Mouse (Mus musculus): ENCODE measurements around the gene Fgfr2. TPM values are rescaled to one million over a fixed set of nuclear protein-coding genes. Genes with fewer than 3 reads are reported as not detected.

Gene Fgfr2
- total and polyA plus RNA-seq, 2 experiments from 2014 or later = 17.1 to 47.6 TPM

- H3K36me3 ChIP-seq (ENCODE audit: insufficient read depth) = peaks cover 20% of the 10 kb centered on the region
- DNase-seq (no peak), ATAC-seq (no peak)
- H3K4me3 ChIP-seq (ENCODE audit: low read depth, low read length) = no peak overlapping the region
- no peak overlapping the region for H3K4me2 ChIP-seq (ENCODE audit: low read depth)
- H3K27ac ChIP-seq (ENCODE audit: low read depth, low read length) = no peak overlapping the region
- WGBS = 95% methylated on average over 12 of the region's 12 CpGs
- TF ChIP-seq CTCF (IDR thresholded peaks at IDR 0.05; ENCODE audit: low read depth) = no peak
- no peak overlapping the region for H3K9ac ChIP-seq
- H3K4me1 ChIP-seq (ENCODE audit: insufficient read depth) = 0 out of 2 replicates have a peak, but pooled peaks cover 3% of the 10 kb centered on the region
- no peaks in the 10 kb centered on the region for H3K9me3 ChIP-seq (ENCODE audit: low read length)
- H3K27me3 ChIP-seq (ENCODE audit: insufficient read depth, low read length) = no peaks in the 10 kb centered on the region
These were observed 124.5 kb downstream of the Fgfr2 start for GRCm38 (mm10) chr7:132998639-132999038.

- H3K27ac ChIP-seq (ENCODE audit: low read depth, low read length) = no peak overlapping the region
- no peaks in the 10 kb centered on the region for H3K9me3 ChIP-seq (ENCODE audit: low read length)
- TF ChIP-seq CTCF (IDR thresholded peaks at IDR 0.05; ENCODE audit: low read depth) = peak; percentile 60
- peaks cover 20% of the 10 kb centered on the region for H3K36me3 ChIP-seq (ENCODE audit: insufficient read depth)
- H3K27me3 ChIP-seq (ENCODE audit: insufficient read depth, low read length) = no peaks in the 10 kb centered on the region
- ATAC-seq (no peak), DNase-seq (no peak)
- H3K4me2 ChIP-seq (ENCODE audit: low read depth) = no peak overlapping the region
- no peaks in the 10 kb centered on the region for H3K4me1 ChIP-seq (ENCODE audit: insufficient read depth)
- WGBS = 91% methylated on average over 5 of the region's 5 CpGs
- H3K4me3 ChIP-seq (ENCODE audit: low read depth, low read length) = no peak overlapping the region
- H3K9ac ChIP-seq = no peak overlapping the region
These were observed 126.8 kb downstream of the Fgfr2 start for GRCm38 (mm10) chr7:132996391-132996790.

- H3K9me3 ChIP-seq (ENCODE audit: low read length) = no peaks in the 10 kb centered on the region
- ATAC-seq = no peak
- H3K36me3 ChIP-seq (ENCODE audit: insufficient read depth) = peaks cover 37% of the 10 kb centered on the region
- H3K27ac ChIP-seq (ENCODE audit: low read depth, low read length) = no peak overlapping the region
- H3K4me1 ChIP-seq (ENCODE audit: insufficient read depth) = no peaks in the 10 kb centered on the region
- H3K4me2 ChIP-seq (ENCODE audit: low read depth) = no peak overlapping the region
- no peak overlapping the region for H3K4me3 ChIP-seq (ENCODE audit: low read depth, low read length)
- H3K9ac ChIP-seq = no peak overlapping the region
- TF ChIP-seq CTCF (IDR thresholded peaks at IDR 0.05; ENCODE audit: low read depth) = no peak
- no peak for DNase-seq
- WGBS = 78% methylated on average over 6 of the region's 6 CpGs
- no peaks in the 10 kb centered on the region for H3K27me3 ChIP-seq (ENCODE audit: insufficient read depth, low read length)
These were observed 128.4 kb downstream of the Fgfr2 start for GRCm38 (mm10) chr7:132994628-132995191.

GRCm38 (mm10) chr7:132994120-132994519 is 129.0 kb downstream of the Fgfr2 start:
- 92% methylated on average over 8 of the region's 8 CpGs for WGBS
- H3K36me3 ChIP-seq (ENCODE audit: insufficient read depth) = peaks cover 40% of the 10 kb centered on the region

GRCm38 (mm10) chr7:132992967-132993615 is 130.1 kb downstream of the Fgfr2 start:
- ATAC-seq (no peak), DNase-seq (no peak)
- H3K4me2 ChIP-seq (ENCODE audit: low read depth) = no peak overlapping the region
- TF ChIP-seq CTCF (IDR thresholded peaks at IDR 0.05; ENCODE audit: low read depth) = no peak
- 91% methylated on average over 9 of the region's 9 CpGs for WGBS
- H3K9me3 ChIP-seq (ENCODE audit: low read length) = no peaks in the 10 kb centered on the region
- no peak overlapping the region for H3K9ac ChIP-seq
- H3K4me3 ChIP-seq (ENCODE audit: low read depth, low read length) = no peak overlapping the region
- H3K27ac ChIP-seq (ENCODE audit: low read depth, low read length) = no peak overlapping the region
- no peaks in the 10 kb centered on the region for H3K4me1 ChIP-seq (ENCODE audit: insufficient read depth)
- H3K36me3 ChIP-seq (ENCODE audit: insufficient read depth) = peaks cover 33% of the 10 kb centered on the region
- no peaks in the 10 kb centered on the region for H3K27me3 ChIP-seq (ENCODE audit: insufficient read depth, low read length)

More at GRCm38 (mm10) chr7:132994120-132994519, 129.0 kb downstream of the Fgfr2 start:
- Histone ChIP-seq H3K4me1 (ENCODE audit: insufficient read depth) (no peaks in the 10 kb centered on the region), H3K9me3 (ENCODE audit: low read length) (no peaks in the 10 kb centered on the region), H3K27me3 (ENCODE audit: insufficient read depth, low read length) (no peaks in the 10 kb centered on the region), H3K9ac (no peak overlapping the region), H3K4me3 (ENCODE audit: low read depth, low read length) (no peak overlapping the region), H3K27ac (ENCODE audit: low read depth, low read length) (no peak overlapping the region), H3K4me2 (ENCODE audit: low read depth) (no peak overlapping the region)
- TF ChIP-seq CTCF (IDR thresholded peaks at IDR 0.05; ENCODE audit: low read depth) = peak; percentile 40
- no peak for DNase-seq
- ATAC-seq = no peak

- peaks cover 31% of the 10 kb centered on the region for H3K36me3 ChIP-seq (ENCODE audit: insufficient read depth)
- 94% methylated on average over 14 of the region's 14 CpGs for WGBS
- no peaks in the 10 kb centered on the region for H3K9me3 ChIP-seq (ENCODE audit: low read length)
These were observed 131.8 kb downstream of the Fgfr2 start for GRCm38 (mm10) chr7:132991240-132991900.

GRCm38 (mm10) chr7:132989839-132990238 is 133.3 kb downstream of the Fgfr2 start:
- DNase-seq = no peak

More at GRCm38 (mm10) chr7:132991240-132991900, 131.8 kb downstream of the Fgfr2 start:
- no peak for TF ChIP-seq CTCF (IDR thresholded peaks at IDR 0.05; ENCODE audit: low read depth)
- Histone ChIP-seq H3K4me1 (ENCODE audit: insufficient read depth) (no peaks in the 10 kb centered on the region), H3K27me3 (ENCODE audit: insufficient read depth, low read length) (no peaks in the 10 kb centered on the region), H3K4me2 (ENCODE audit: low read depth) (no peak overlapping the region), H3K9ac (no peak overlapping the region), H3K27ac (ENCODE audit: low read depth, low read length) (no peak overlapping the region), H3K4me3 (ENCODE audit: low read depth, low read length) (no peak overlapping the region)
- no peak for ATAC-seq
- DNase-seq = no peak

More at GRCm38 (mm10) chr7:132989839-132990238, 133.3 kb downstream of the Fgfr2 start:
- no peak overlapping the region for H3K27ac ChIP-seq (ENCODE audit: low read depth, low read length)
- WGBS = 92% methylated on average over 5 of the region's 5 CpGs
- H3K9me3 ChIP-seq (ENCODE audit: low read length) = no peaks in the 10 kb centered on the region
- no peak for ATAC-seq
- H3K4me1 ChIP-seq (ENCODE audit: insufficient read depth) = no peaks in the 10 kb centered on the region
- H3K27me3 ChIP-seq (ENCODE audit: insufficient read depth, low read length) = no peaks in the 10 kb centered on the region
- peaks cover 33% of the 10 kb centered on the region for H3K36me3 ChIP-seq (ENCODE audit: insufficient read depth)
- no peak overlapping the region for H3K4me2 ChIP-seq (ENCODE audit: low read depth)
- no peak overlapping the region for H3K9ac ChIP-seq
- TF ChIP-seq CTCF (IDR thresholded peaks at IDR 0.05; ENCODE audit: low read depth) = no peak
- no peak overlapping the region for H3K4me3 ChIP-seq (ENCODE audit: low read depth, low read length)

Measured in forebrain, postnatal 0 days (tissue).